Mouse (Mus musculus) midbrain, embryonic 12.5 days (tissue): ENCODE measurements around the gene Il23a. TPM values are rescaled to one million over a fixed set of nuclear protein-coding genes. Genes with fewer than 3 reads are reported as not detected.
"Not testable (repeated sequence)": the region's sequence is repeated elsewhere in the genome, so short reads cannot be mapped to it uniquely, and the experiment has no call there.

Source experiments
- ATAC-seq: fragments of 200-750 bp; cut with Nextera tagmentation; 2 replicates; pipeline ENCODE4 v1.8.0; 2017; ENCODE audit warnings: low read depth, moderate TSS enrichment, moderate library complexity; ENCODE audit not compliant: low FRiP score
- H3K27ac ChIP-seq: fragments of 300-500 bp; sonication (generic); replicated peaks from 2 replicates; pipeline ENCODE4 v1.5.1; 2016; ENCODE audit warnings: mild to moderate bottlenecking
- H3K27me3 ChIP-seq: fragments of 300-500 bp; sonication (generic); 2 replicates; pipeline ENCODE4 v1.6.1; 2016; ENCODE audit warnings: mild to moderate bottlenecking
- H3K36me3 ChIP-seq: fragments of 300-500 bp; sonication (generic); 2 replicates; pipeline ENCODE4 v1.6.1; 2016
- H3K4me1 ChIP-seq: fragments of 300-500 bp; sonication (generic); 2 replicates; pipeline ENCODE4 v1.6.1; 2016
- H3K4me2 ChIP-seq: fragments of 300-500 bp; sonication (generic); replicated peaks from 2 replicates; pipeline ENCODE4 v1.6.1; 2016; ENCODE audit warnings: mild to moderate bottlenecking, moderate library complexity
- H3K4me3 ChIP-seq: fragments of 300-500 bp; sonication (generic); 2 replicates; pipeline ENCODE4 v1.5.1; 2016; ENCODE audit warnings: mild to moderate bottlenecking
- H3K9ac ChIP-seq: fragments of 300-500 bp; sonication (generic); replicated peaks from 2 replicates; pipeline ENCODE4 v1.6.1; 2016; ENCODE audit warnings: mild to moderate bottlenecking, moderate library complexity
- H3K9me3 ChIP-seq: fragments of 300-500 bp; sonication (generic); 2 replicates; pipeline ENCODE4 v1.6.1; 2016; ENCODE audit warnings: mild to moderate bottlenecking
- WGBS: fragments of 180-500 bp; shearing (Covaris S2); methylation state at CpG from one replicate; pipeline ENCODE4 v1.1.7; 2016; 5-methylcytosine and 5-hydroxymethylcytosine counted together
- polyA plus RNA-seq: library from polyadenylated mRNA; unstranded; fragments of >200 nt; fragmentation: Nextera tagmentation; extraction: Ambion mirVana; gene quantifications from 2 replicates; pipeline ENCODE4 v1.2.1, GENCODE M21; 2016

The Il23a gene
- polyA plus RNA-seq, 1 experiment from 2014 or later, result not detected

GRCm38 (mm10) chr10:128332358-128333249, 34.1 kb upstream of the Il23a start:
- ATAC-seq, H3K4me2 ChIP-seq, H3K9ac ChIP-seq, H3K27me3 ChIP-seq, H3K9me3 ChIP-seq, H3K4me1 ChIP-seq, H3K4me3 ChIP-seq, H3K27ac ChIP-seq: not testable (repeated sequence)
- 79% methylated on average over 6 of the region's 6 CpGs for WGBS
- peaks cover 16% of the 10 kb centered on the region for H3K36me3 ChIP-seq

DNA sequence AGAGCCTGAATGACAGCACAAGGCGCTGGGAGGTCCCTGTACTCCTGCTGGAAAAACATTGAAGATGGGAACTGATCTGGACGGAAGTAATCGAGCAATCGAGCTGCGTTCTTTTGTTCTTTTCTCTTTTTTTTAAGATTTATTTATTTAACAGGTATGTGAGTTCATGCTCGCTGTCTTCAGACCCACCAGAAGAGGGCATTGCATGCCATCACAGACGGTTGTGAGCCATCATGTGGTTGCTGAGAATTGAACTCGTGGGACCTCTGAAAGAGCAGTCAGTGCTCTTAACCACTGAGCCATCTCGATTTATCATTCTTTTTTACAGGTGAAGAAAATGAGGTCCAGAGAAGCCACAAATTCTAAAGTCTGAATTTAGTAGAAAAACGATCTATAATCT, 29.1 kb upstream of the Il23a start:
- Histone ChIP-seq H3K27me3 (no peaks in the 10 kb centered on the region), H3K4me3 (no peak overlapping the region), H3K4me2 (no peak overlapping the region), H3K4me1 (peaks cover 15% of the 10 kb centered on the region), H3K27ac (no peak overlapping the region), H3K36me3 (peaks cover 41% of the 10 kb centered on the region), H3K9me3 (no peaks in the 10 kb centered on the region), H3K9ac (no peak overlapping the region)
- no peak for ATAC-seq
- WGBS, result 92% methylated on average over 10 of the region's 10 CpGs

- Histone ChIP-seq H3K4me2 (no peak overlapping the region), H3K36me3 (peaks cover 41% of the 10 kb centered on the region), H3K4me1 (peaks cover 15% of the 10 kb centered on the region), H3K9ac (no peak overlapping the region), H3K27me3 (no peaks in the 10 kb centered on the region), H3K9me3 (no peaks in the 10 kb centered on the region), H3K4me3 (no peak overlapping the region), H3K27ac (no peak overlapping the region)
- ATAC-seq, result no peak
- WGBS, result 94% methylated on average over 8 of the region's 8 CpGs
Observed at GRCm38 (mm10) chr10:128326825-128327224, 28.3 kb upstream of the Il23a start.

DNA sequence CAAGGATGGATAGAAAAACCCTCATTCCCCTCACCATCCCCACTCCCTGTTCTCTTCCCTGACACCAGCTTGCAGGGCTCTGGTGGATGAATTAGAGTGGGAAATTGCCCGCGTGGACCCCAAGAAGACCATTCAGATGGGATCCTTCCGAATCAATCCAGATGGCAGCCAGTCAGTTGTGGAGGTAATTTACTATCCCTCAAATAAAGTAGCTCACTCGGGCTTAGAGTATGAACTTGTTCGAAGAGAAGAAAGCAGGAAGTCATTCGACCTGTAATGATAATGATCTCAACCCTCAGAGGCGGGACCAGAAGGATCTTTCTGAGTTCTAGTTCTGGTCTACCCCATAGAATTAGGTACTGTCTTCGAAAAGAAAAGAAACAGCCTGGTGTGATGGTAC, 25.0 kb upstream of the Il23a start:
- Histone ChIP-seq H3K27ac (0 out of 2 replicates have a peak overlapping the region, but pooled peaks have one; percentile 94), H3K9ac (peak overlapping the region; percentile 96), H3K9me3 (no peaks in the 10 kb centered on the region), H3K4me3 (peak overlapping the region; percentile 88), H3K36me3 (peaks cover 57% of the 10 kb centered on the region), H3K4me2 (peak overlapping the region; percentile 86), H3K4me1 (peaks cover 19% of the 10 kb centered on the region), H3K27me3 (no peaks in the 10 kb centered on the region)
- 85% methylated on average over 8 of the region's 8 CpGs for WGBS
- ATAC-seq, result no peak

DNA sequence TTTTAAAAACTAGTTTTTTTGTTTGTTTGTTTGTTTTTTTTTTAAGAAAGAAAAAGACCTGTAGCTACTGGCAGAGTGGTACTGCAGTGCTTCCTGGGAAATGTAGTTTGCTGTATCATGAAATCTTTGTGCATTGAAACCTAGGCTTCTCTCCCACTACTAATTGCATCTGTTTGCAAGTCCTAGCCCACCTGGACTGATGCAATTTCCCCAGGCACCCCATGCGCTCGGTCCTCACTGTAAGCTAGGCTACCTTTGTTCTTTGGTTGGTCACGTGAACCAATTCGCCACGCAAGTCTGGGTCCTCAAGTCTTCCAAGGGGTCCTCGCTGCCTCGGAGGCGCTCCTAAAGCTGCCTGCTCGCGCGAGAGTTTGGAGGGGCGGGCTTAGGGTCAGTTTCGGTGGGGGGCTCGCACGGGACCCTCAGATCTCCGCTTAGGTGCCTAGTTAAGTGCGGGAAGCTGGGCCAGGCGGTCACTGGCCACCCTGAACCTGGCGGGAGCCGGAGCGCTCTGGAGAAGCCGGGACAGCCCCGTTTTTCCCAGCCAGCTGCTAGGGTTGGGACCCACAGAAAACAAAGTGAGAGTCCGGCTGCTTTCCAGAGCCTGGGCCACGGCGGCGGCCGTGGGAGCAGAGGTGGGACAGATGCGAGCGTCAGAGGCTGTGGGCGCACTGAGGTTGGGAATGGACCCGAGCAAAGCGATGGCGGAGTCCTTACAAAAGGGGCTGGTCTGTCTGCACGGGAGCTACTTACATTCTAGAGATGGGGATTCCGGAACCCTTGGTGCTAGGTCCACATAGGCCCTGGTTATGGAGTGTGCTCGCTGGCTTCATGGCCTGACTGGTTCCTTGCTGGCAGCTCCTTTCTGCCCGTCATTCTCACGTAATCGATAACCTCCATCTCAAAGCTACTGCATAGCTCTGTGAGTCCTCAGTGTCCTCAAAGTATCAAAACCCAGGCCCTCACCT, 23.9 kb upstream of the Il23a start, which contains the start of gene Cnpy2:
TSS of gene Cnpy2 (plus strand) at position 319 of the 968 bp plus-strand sequence.
- no peaks in the 10 kb centered on the region for H3K27me3 ChIP-seq
- ATAC-seq, result peak; percentile 97
- H3K9me3 ChIP-seq, result no peaks in the 10 kb centered on the region
- peak within 1 kb of the TSS; percentile 94 for H3K27ac ChIP-seq
- H3K36me3 ChIP-seq, result peaks cover 59% of the 10 kb centered on the region
- H3K9ac ChIP-seq, result peak within 1 kb of the TSS; percentile 96
- under 1% methylated on average over 40 of the region's 40 CpGs for WGBS
- peak within 1 kb of the TSS; percentile 88 for H3K4me3 ChIP-seq
- peak within 1 kb of the TSS; percentile 86 for H3K4me2 ChIP-seq
- H3K4me1 ChIP-seq, result peaks cover 19% of the 10 kb centered on the region

DNA sequence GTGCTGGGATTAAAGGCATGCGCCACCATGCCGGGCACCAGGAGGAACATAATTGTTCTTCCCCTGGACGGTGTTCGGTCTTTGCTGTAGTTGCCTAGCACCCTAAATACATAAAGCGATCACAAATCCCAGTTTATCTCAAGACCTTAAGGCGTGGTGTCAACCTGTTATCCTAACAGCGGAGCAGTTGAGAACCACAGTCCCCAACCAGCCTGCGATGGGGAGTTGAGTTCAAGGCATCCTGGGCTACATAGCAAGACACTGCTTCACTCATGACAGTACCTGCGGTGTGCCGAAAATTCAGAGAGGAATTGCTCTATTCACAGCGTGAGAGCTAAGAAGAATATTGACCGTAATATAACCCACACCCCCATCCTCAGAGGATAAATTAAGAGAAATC, 23.1 kb upstream of the Il23a start:
- Histone ChIP-seq H3K4me2 (peak overlapping the region; percentile 86), H3K27ac (0 out of 2 replicates have a peak overlapping the region, but pooled peaks have one; percentile 54), H3K4me3 (peak overlapping the region; percentile 88; the same call in 1 of the 2 replicates), H3K36me3 (peaks cover 57% of the 10 kb centered on the region), H3K9ac (peak overlapping the region; percentile 96), H3K4me1 (peaks cover 19% of the 10 kb centered on the region), H3K9me3 (no peaks in the 10 kb centered on the region), H3K27me3 (no peaks in the 10 kb centered on the region)
- ATAC-seq, result 0 out of 2 replicates have a peak, but pooled peaks have one; percentile 5
- WGBS, result 57% methylated on average over 12 of the region's 12 CpGs

GRCm38 (mm10) chr10:128315578-128315977, 17.0 kb upstream of the Il23a start:
- ATAC-seq, result no peak
- WGBS, result 94% methylated on average over 8 of the region's 8 CpGs
- no peak overlapping the region for H3K27ac ChIP-seq
- H3K4me2 ChIP-seq, result no peak overlapping the region
- H3K9ac ChIP-seq, result no peak overlapping the region
- no peaks in the 10 kb centered on the region for H3K27me3 ChIP-seq
- H3K4me1 ChIP-seq, result no peaks in the 10 kb centered on the region
- H3K4me3 ChIP-seq, result no peak overlapping the region
- H3K9me3 ChIP-seq, result no peaks in the 10 kb centered on the region
- peaks cover 91% of the 10 kb centered on the region for H3K36me3 ChIP-seq

- H3K4me3 ChIP-seq, result no peak overlapping the region
- ATAC-seq, result no peak
- H3K9me3 ChIP-seq, result no peaks in the 10 kb centered on the region
- peaks cover 74% of the 10 kb centered on the region for H3K36me3 ChIP-seq
- H3K4me1 ChIP-seq, result no peaks in the 10 kb centered on the region
- H3K9ac ChIP-seq, result no peak overlapping the region
- H3K27me3 ChIP-seq, result no peaks in the 10 kb centered on the region
- H3K27ac ChIP-seq, result no peak overlapping the region
- WGBS, result 84% methylated on average over 4 of the region's 4 CpGs
- no peak overlapping the region for H3K4me2 ChIP-seq
Observed at GRCm38 (mm10) chr10:128310902-128311301, 12.3 kb upstream of the Il23a start.

GRCm38 (mm10) chr10:128310177-128310576, 11.6 kb upstream of the Il23a start:
- no peak overlapping the region for H3K9ac ChIP-seq
- H3K27ac ChIP-seq, result no peak overlapping the region
- no peak overlapping the region for H3K4me3 ChIP-seq
- H3K4me2 ChIP-seq, result no peak overlapping the region
- peaks cover 68% of the 10 kb centered on the region for H3K36me3 ChIP-seq
- no peak for ATAC-seq
- H3K9me3 ChIP-seq, result no peaks in the 10 kb centered on the region
- WGBS, result 81% methylated on average over 11 of the region's 11 CpGs
- no peaks in the 10 kb centered on the region for H3K4me1 ChIP-seq
- no peaks in the 10 kb centered on the region for H3K27me3 ChIP-seq

- H3K36me3 ChIP-seq, result peaks cover 65% of the 10 kb centered on the region
- 91% methylated on average over 7 of the region's 7 CpGs for WGBS
Observed at GRCm38 (mm10) chr10:128309654-128310053, 11.1 kb upstream of the Il23a start.

GRCm38 (mm10) chr10:128303126-128304021, 4.8 kb upstream of the Il23a start, which contains the start of gene Pan2:
Pan2 (plus strand) TSS chr10:128303335.
- Histone ChIP-seq H3K9ac (peak within 1 kb of the TSS; percentile 86), H3K36me3 (peaks cover 9% of the 10 kb centered on the region; the same call in 1 of the 2 replicates), H3K4me3 (peak within 1 kb of the TSS; percentile 59), H3K27ac (peak within 1 kb of the TSS; percentile 91), H3K4me1 (peaks cover 19% of the 10 kb centered on the region), H3K27me3 (no peaks in the 10 kb centered on the region), H3K4me2 (peak within 1 kb of the TSS; percentile 77), H3K9me3 (no peaks in the 10 kb centered on the region)
- WGBS, result 2% methylated on average over 37 of the region's 37 CpGs
- peak; percentile 100 for ATAC-seq

More at GRCm38 (mm10) chr10:128309654-128310053, 11.1 kb upstream of the Il23a start:
- Histone ChIP-seq H3K27me3 (no peaks in the 10 kb centered on the region), H3K9ac (no peak overlapping the region), H3K27ac (no peak overlapping the region), H3K4me3 (no peak overlapping the region), H3K4me1 (peaks cover 2% of the 10 kb centered on the region; the same call in 1 of the 2 replicates), H3K9me3 (no peaks in the 10 kb centered on the region), H3K4me2 (no peak overlapping the region)
- no peak for ATAC-seq
